Mouse (Mus musculus): ENCODE data around the gene Ankmy1. TPM values are rescaled to one million over a fixed set of nuclear protein-coding genes. Genes with fewer than 3 reads are reported as not detected.

Ankmy1 gene
- polyA plus RNA-seq, 1 experiment from 2014 or later: 0.10 TPM

DNA sequence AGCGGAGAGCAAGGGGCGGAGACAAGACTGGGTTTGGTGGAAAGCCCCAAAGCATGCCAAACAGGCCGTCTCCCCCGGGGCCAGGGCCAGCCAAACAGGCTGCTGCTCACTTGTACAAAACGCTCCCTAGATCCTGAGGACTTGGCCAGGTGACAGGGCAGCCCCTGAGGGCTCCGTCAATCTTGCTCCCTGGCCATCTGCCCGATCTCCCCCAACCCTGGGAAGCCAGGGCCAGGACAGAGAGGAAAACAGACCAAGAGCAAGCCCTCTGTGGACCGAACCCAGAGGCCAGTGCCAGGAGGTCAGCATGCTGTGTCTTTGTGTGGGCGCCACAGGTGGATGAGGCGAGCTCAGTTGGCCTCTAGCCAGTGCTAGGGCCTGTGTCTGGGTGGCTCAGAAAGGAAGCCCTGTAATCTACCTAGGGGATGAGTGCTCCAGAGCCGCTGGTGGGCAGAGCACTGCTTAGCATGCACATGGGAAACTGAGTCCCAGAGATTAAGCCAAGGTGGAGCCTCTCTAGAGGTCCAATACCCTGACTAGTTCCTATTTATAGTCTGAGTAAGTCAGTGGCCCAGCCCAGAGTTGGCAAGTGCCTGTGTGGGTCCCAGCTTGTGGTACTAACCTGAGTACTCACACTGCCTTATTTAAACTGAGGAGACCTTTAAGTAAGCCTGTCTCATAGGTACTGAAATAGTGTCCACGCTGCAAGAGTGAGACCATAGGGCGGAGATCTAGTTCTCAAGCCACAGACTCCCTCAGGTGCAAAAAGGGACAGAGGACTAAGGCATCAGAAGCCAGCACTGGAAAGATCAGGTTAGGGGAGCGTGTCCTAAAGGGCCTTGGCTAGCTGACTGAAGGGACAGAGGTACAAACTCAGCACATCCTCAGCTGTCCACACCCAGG lies 64.5 kb downstream of the Ankmy1 start:
- Histone ChIP-seq H3K36me3 (ENCODE audit: inconsistent target) (no peaks in the 10 kb centered on the region), H3K4me3 (ENCODE audit: inconsistent target) (no peak overlapping the region), H3K79me2 (ENCODE audit: inconsistent target) (no peaks in the 10 kb centered on the region), H3K27ac (no peak overlapping the region)
- WGBS (ENCODE audit: missing documents): 89% methylated on average over 14 of the region's 14 CpGs

DNA sequence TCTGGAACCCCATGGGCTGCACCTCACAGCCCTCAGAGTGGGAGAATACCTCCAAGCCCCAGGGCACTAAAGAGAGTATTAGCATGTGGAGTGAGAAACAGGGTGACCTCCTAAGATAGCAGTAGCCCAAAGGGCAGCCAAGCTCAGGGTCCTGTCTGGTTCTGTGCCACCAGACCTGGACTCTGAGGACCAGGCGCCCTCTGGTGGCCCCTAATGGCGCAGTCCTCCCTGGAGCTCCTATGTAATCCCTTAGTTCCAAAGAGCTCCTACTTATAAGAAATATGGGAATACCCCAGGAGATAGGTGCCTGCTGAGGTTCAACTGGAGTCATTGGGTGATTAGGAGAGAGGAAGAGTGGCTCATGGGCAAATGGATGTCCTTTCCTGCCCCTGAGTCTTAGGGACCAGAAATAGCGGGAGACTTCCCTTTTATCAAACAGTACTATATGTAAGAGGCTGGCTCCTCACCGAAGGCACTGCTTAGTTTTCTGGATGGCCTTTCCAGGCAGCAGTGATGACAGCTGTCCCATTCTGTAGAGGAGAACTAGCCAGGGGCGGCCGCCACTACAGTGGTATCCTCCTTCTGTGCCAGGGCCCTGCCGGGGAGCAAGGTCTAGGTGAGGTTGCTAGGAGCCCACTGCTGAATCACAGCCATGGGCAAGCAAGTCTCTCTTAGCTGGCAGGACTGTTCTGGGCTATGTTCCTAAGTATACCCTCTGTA lies 68.6 kb downstream of the Ankmy1 start:
- Histone ChIP-seq H3K27ac (no peak overlapping the region), H3K4me3 (ENCODE audit: inconsistent target) (no peak overlapping the region), H3K36me3 (ENCODE audit: inconsistent target) (no peaks in the 10 kb centered on the region), H3K79me2 (ENCODE audit: inconsistent target) (no peaks in the 10 kb centered on the region)
- 48% methylated on average over 6 of the region's 7 CpGs for WGBS (ENCODE audit: missing documents)

DNA sequence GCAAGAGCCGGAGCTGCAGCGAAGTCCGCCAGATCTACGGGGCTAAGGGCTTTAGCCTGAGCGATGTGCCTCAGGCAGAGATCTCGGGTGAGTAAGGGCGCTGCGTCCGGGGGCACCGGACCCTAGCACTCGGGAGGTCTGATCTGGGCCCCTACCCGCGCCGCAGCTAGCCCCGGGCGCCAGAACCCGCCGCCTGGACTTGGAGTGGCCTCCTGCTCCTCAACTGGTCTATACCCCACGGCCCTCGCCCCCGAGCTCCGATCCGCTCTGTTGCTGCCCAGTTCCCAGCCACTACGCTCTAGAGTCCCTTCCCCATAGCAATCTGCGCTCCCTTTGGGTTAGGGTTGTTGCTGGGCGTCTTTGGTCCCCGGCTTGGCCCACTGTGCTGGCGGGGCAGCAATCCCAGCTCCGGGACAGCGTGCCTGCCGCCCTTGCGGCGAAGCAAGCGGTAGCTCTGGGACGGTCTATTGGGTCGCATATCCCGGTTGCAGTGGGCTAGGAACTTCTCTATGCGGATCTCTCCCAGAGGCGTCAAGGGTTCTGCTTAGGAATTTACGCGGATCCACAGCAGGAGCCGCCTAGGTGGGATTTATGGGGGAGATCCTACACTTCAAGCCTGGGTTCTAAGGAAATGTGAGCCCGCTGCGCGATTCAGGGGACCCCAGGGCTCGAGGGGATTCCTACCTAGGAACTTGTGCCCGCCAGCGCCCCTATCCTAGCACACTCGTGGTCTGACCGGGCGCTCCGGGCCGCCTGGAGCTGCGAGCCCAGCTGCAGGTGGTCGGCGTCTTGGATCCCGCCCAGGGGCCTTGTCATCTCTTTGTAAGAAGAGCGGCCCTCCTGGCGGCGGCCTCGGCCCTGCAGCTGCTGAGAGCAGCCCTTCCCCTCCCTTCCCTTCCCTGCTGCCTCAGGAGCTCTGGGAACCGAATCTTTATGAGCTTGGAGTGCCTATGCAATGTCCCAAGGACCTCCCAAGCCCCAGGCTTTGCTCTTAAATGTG lies 70.4 kb downstream of the Ankmy1 start:
- H3K79me2 ChIP-seq (ENCODE audit: inconsistent target): no peaks in the 10 kb centered on the region
- 10% methylated on average over 62 of the region's 62 CpGs for WGBS (ENCODE audit: missing documents)
- no peak overlapping the region for H3K4me3 ChIP-seq (ENCODE audit: inconsistent target)
- H3K36me3 ChIP-seq (ENCODE audit: inconsistent target): no peaks in the 10 kb centered on the region
- H3K27ac ChIP-seq: no peak overlapping the region

DNA sequence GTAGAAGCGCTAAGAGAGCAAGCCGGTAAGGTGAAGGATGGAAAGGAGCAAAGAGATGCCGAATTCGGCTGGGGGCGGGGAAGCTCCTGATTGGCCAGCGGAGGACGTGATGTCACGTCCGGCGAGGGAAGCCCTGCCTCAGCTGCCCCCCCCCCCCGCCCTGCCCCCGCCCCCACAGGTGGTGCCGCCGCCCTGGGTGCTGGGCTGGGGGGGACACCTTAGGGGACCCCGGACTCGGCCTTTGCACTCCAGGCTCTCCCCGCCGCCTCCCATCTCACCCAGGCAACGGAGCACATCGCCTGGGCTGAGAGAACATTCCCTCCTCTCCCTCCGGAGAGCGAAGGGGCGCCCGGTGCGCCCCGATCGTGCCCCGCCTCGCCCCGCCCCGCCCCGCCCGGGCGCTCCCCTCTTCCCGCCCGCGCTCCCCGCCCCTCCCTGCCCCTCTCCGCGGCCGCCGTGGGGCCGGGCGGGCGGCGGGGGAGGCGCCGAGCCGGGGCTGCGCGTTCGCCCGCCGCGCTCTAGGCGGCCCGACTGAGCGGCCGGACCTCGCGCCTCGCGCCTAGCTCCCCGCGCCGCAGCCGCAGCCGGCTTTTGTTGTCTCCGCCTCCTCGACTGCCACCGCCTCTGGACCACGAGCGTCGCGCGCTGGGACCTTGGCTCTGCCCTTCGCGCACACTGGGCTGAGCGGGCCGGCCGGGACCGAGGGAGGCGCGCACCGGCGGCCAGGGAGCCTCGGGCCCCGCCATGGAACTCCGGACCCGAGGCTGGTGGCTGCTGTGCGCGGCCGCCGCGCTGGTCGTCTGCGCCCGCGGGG lies 71.3 kb downstream of the Ankmy1 start, which contains the start of gene Gpc1:
Gene Gpc1 (plus strand): TSS at position 458 of the 814 bp plus-strand sequence.
- no peak within 1 kb of the TSS for H3K27ac ChIP-seq
- under 1% methylated on average over 82 of the region's 99 CpGs for WGBS (ENCODE audit: missing documents)
- no peak within 1 kb of the TSS for H3K4me3 ChIP-seq (ENCODE audit: inconsistent target)
- no peaks in the 10 kb centered on the region for H3K36me3 ChIP-seq (ENCODE audit: inconsistent target)
- H3K79me2 ChIP-seq (ENCODE audit: inconsistent target): no peaks in the 10 kb centered on the region

DNA sequence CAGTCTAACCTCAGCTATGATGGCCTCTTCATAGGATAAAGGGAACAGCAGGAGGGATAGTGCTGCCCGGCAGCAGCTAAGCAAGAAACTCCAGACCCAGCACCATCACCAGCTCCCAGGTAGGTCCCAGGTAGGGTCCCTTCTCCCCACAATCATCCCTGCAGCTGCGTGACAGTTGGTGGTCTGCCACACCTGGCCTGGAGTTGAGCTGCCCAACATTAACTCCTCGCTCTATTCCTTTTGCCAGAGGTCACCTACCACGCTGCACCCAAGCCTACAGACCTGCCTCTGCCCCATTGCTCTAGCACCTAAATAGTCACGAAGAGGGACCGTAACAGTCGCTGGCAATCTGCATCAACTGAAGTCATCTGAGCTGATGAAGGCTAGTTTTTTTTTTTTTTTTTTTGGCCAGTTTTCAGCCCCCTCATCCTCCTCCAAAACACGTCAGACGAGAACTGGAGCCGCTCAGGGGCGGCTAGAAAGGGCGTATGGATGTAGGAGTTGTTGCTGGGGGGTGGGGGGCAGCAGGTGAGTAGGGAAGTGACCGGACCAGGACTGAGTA lies 72.0 kb downstream of the Ankmy1 start:
- Histone ChIP-seq H3K4me3 (ENCODE audit: inconsistent target) (no peak overlapping the region), H3K36me3 (ENCODE audit: inconsistent target) (no peaks in the 10 kb centered on the region), H3K27ac (no peak overlapping the region), H3K79me2 (ENCODE audit: inconsistent target) (no peaks in the 10 kb centered on the region)
- WGBS (ENCODE audit: missing documents): 21% methylated on average over 13 of the region's 13 CpGs

DNA sequence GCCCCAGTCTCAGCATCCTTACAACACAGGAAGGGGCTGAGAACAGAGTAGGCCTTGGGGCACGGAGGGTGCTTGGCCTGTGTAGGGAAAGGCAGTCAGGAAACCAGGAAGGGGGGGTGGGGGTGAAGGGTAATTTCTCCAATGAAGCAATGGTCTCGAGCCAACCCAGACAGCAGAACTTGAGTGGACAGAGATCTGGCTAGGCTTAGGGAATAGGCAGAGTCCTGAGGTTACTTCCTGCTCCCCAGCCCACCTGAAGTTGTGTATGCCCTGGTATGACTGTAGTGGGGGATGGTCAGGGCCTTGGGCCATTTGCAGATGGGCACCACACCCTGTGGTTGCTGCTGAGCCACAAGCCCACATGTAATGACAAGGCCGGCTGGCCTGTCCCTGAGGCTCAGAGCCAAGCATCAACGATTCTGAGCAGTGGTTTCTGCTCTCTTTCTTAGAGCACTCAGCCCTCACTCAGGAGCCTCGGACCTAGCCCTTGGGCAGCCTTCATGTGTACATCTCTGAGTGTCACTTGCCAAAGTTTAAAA lies 86.9 kb downstream of the Ankmy1 start:
- Histone ChIP-seq H3K36me3 (ENCODE audit: inconsistent target) (no peaks in the 10 kb centered on the region), H3K27ac (no peak overlapping the region), H3K79me2 (ENCODE audit: inconsistent target) (no peaks in the 10 kb centered on the region), H3K4me3 (ENCODE audit: inconsistent target) (no peak overlapping the region)
- 64% methylated on average over 5 of the region's 5 CpGs for WGBS (ENCODE audit: missing documents)

DNA sequence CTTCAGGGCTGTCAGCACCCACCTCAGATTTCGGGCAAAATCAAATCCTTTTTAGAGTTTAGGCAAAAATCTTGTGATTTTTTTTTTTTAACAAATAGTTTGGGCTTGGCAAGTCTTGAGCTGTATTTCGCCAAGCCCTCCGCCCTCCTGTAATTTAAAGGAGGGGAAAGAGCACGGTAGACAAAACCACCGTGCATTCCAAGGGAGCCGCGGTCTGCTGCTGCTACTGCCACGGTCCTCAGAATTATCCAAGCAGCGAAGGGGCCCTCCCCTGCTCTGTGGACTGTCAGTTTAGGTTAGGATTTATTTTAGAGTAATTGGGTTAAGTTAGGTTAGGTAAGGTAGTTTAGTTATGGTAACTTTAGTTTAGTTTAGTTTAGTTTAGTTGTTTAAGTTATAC lies 87.6 kb downstream of the Ankmy1 start:
- WGBS (ENCODE audit: missing documents): 88% methylated on average over 8 of the region's 9 CpGs
- no peak overlapping the region for H3K4me3 ChIP-seq (ENCODE audit: inconsistent target)
- no peak overlapping the region for H3K27ac ChIP-seq
- no peaks in the 10 kb centered on the region for H3K79me2 ChIP-seq (ENCODE audit: inconsistent target)
- no peaks in the 10 kb centered on the region for H3K36me3 ChIP-seq (ENCODE audit: inconsistent target)

DNA sequence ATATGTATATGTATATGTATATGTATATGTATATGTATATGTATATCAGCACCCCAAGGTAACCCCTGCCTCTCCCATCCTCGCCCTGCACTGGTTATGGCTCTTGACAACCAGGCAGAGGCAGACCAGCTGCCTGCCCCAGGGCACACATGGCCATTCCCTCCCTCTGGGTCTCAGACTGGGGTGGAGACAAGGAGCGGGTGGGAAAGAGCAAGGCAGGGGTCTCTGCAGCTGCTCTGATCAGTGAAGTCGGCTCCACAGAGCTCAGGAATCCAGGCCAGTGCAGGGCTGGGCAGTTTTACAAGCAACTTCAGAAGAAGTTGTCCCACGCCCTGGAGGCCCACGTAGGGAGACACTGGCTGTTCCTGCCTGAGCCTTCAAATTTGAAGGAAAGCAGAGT lies 88.4 kb downstream of the Ankmy1 start:
- H3K4me3 ChIP-seq (ENCODE audit: inconsistent target): no peak overlapping the region
- 94% methylated on average over 4 of the region's 5 CpGs for WGBS (ENCODE audit: missing documents)
- no peaks in the 10 kb centered on the region for H3K79me2 ChIP-seq (ENCODE audit: inconsistent target)
- H3K36me3 ChIP-seq (ENCODE audit: inconsistent target): no peaks in the 10 kb centered on the region
- no peak overlapping the region for H3K27ac ChIP-seq

Other genes starting within 250 kb of the Ankmy1 start
- 0.30 to 2.0 TPM (median 0.53 TPM) in 3 replicates for gene Gpc1, start 71.3 kb downstream of the Ankmy1 start, polyA plus RNA-seq (2018)
- 1.2 to 12.1 TPM (median 3.2 TPM) in 3 replicates for gene Dusp28, start 4.1 kb upstream of the Ankmy1 start, polyA plus RNA-seq (2018)
- 45.2 to 67.8 TPM (median 46.2 TPM) in 3 replicates for gene Rnpepl1, start 7.9 kb upstream of the Ankmy1 start, polyA plus RNA-seq (2018)
- 2.8 to 9.3 TPM (median 7.1 TPM) in 3 replicates for gene Capn10, start 31.5 kb upstream of the Ankmy1 start, polyA plus RNA-seq (2018)
- 4.5 to 16.1 TPM (median 7.7 TPM) in 3 replicates for gene Gpr35, start 48.0 kb upstream of the Ankmy1 start, polyA plus RNA-seq (2018)
- gene Aqp12, start 103.4 kb upstream of the Ankmy1 start, polyA plus RNA-seq (2018): not detected in 3 replicates
- gene Kif1a, start 199.0 kb upstream of the Ankmy1 start, polyA plus RNA-seq (2018): 0.25 to 2.8 TPM (median 0.27 TPM) in 3 replicates
- gene Agxt, start 232.3 kb upstream of the Ankmy1 start, polyA plus RNA-seq (2018): not detected in 3 replicates